Mouse (Mus musculus): Measurements from ENCODE around the gene Tsks. TPM values are rescaled to one million over a fixed set of nuclear protein-coding genes. Genes with fewer than 3 reads are reported as not detected.
A peak's percentile ranks its signal among the peaks of the same experiment; 100 is the strongest.

The Tsks gene
- polyA plus RNA-seq (2014; fragmentation: Nextera tagmentation; extraction: Ambion mirVana), result 0.09 and 0.14 TPM in 2 replicates

DNA sequence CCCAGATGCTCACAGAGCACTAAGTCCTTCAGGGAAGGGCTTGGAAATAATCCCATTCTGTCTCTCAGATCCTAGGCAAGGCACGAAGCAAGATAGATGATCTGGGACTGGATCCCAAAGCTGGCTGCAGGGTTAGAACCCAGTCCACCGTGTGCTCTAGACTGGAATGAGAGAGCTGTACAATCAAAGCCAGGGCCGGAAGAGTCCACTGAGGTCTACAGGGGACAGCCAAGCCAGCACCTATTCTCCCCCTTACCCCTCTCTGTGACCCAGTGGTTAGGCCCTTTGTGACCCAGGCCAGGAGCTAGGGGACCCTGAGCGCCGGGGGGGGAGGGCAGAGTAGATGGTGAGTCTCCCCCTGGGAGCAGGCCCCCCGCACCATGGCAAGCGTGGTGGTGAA, at the start of gene Tsks:
Gene Tsks (plus strand): TSS at position 301 of the 400 bp plus-strand sequence.
- Histone ChIP-seq H3K4me1 (replicated peaks; ENCODE audit: control insufficient read depth, insufficient read depth, low read length) (no peaks in the 10 kb centered on the region), H3K27me3 (ENCODE audit: control insufficient read depth, insufficient read depth, low read length) (no peaks in the 10 kb centered on the region), H3K9ac (ENCODE audit: low read depth, low read length) (no peak within 1 kb of the TSS), H3K9me3 (ENCODE audit: control insufficient read depth, low read length) (no peaks in the 10 kb centered on the region), H3K4me2 (replicated peaks; ENCODE audit: low read depth, low read length) (no peak within 1 kb of the TSS), H3K36me3 (ENCODE audit: control insufficient read depth, insufficient read depth, low read length) (no peaks in the 10 kb centered on the region), H3K27ac (ENCODE audit: low read depth, low read length) (no peak within 1 kb of the TSS), H3K4me3 (ENCODE audit: low read depth, low read length) (no peak within 1 kb of the TSS)
- no peak for DNase-seq (ENCODE audit: low spot score)
- no peak for ATAC-seq (ENCODE audit: low FRiP score)
- 85% methylated on average over 7 of the region's 7 CpGs for WGBS

DNA sequence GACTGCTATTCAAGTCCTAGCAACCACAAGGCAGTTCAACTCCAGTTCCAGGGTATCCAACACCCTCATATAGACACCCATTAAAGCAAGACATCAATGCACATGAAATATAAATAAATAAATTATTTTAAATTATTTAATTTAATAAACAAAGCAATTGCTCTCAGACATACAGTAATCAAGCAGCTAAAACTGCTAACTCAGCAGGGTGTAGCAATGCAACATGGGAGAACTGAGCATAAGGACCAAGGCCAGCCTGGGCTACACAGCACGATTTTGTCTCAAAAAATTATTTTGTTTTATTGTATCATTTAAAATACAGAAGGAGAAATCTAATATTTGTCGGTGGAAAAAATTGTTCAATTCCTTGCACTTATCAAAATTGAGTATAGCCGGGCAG, 48.8 kb upstream of the Tsks start:
- peaks cover 7% of the 10 kb centered on the region for H3K4me1 ChIP-seq (replicated peaks; ENCODE audit: control insufficient read depth, insufficient read depth, low read length)
- ATAC-seq (ENCODE audit: low FRiP score) (no peak), DNase-seq (ENCODE audit: low spot score) (no peak)
- H3K9me3 ChIP-seq (ENCODE audit: control insufficient read depth, low read length), result no peaks in the 10 kb centered on the region
- peaks cover 2% of the 10 kb centered on the region; the same call in 1 of the 2 replicates for H3K36me3 ChIP-seq (ENCODE audit: control insufficient read depth, insufficient read depth, low read length)
- WGBS, result 94% methylated on average over 3 of the region's 3 CpGs
- H3K9ac ChIP-seq (ENCODE audit: low read depth, low read length), result no peak overlapping the region
- H3K27ac ChIP-seq (ENCODE audit: low read depth, low read length), result no peak overlapping the region
- H3K4me3 ChIP-seq (ENCODE audit: low read depth, low read length), result no peak overlapping the region
- H3K27me3 ChIP-seq (ENCODE audit: control insufficient read depth, insufficient read depth, low read length), result no peaks in the 10 kb centered on the region
- H3K4me2 ChIP-seq (replicated peaks; ENCODE audit: low read depth, low read length), result no peak overlapping the region

GRCm38 (mm10) chr7:44895206-44895592, 47.8 kb upstream of the Tsks start:
- Histone ChIP-seq H3K27me3 (ENCODE audit: control insufficient read depth, insufficient read depth, low read length) (no peaks in the 10 kb centered on the region), H3K4me3 (ENCODE audit: low read depth, low read length) (peak overlapping the region; percentile 53; the same call in 1 of the 2 replicates), H3K27ac (ENCODE audit: low read depth, low read length) (peak overlapping the region; percentile 78), H3K36me3 (ENCODE audit: control insufficient read depth, insufficient read depth, low read length) (peaks cover 2% of the 10 kb centered on the region; the same call in 1 of the 2 replicates), H3K4me2 (replicated peaks; ENCODE audit: low read depth, low read length) (peak overlapping the region; percentile 78), H3K9me3 (ENCODE audit: control insufficient read depth, low read length) (no peaks in the 10 kb centered on the region), H3K9ac (ENCODE audit: low read depth, low read length) (no peak overlapping the region), H3K4me1 (replicated peaks; ENCODE audit: control insufficient read depth, insufficient read depth, low read length) (peaks cover 7% of the 10 kb centered on the region)
- WGBS, result 48% methylated on average over 7 of the region's 7 CpGs
- no peak for ATAC-seq (ENCODE audit: low FRiP score)
- no peak for DNase-seq (ENCODE audit: low spot score)

- Histone ChIP-seq H3K36me3 (ENCODE audit: control insufficient read depth, insufficient read depth, low read length) (no peaks in the 10 kb centered on the region; the same call in 1 of the 2 replicates), H3K9ac (ENCODE audit: low read depth, low read length) (peak within 1 kb of the TSS; percentile 79), H3K4me2 (replicated peaks; ENCODE audit: low read depth, low read length) (peak within 1 kb of the TSS; percentile 78), H3K27me3 (ENCODE audit: control insufficient read depth, insufficient read depth, low read length) (no peaks in the 10 kb centered on the region), H3K4me3 (ENCODE audit: low read depth, low read length) (peak within 1 kb of the TSS; percentile 53), H3K9me3 (ENCODE audit: control insufficient read depth, low read length) (no peaks in the 10 kb centered on the region), H3K27ac (ENCODE audit: low read depth, low read length) (peak within 1 kb of the TSS; percentile 78), H3K4me1 (replicated peaks; ENCODE audit: control insufficient read depth, insufficient read depth, low read length) (peaks cover 6% of the 10 kb centered on the region)
- WGBS, result 1% methylated on average over 34 of the region's 34 CpGs
- ATAC-seq (ENCODE audit: low FRiP score) (peak; percentile 74), DNase-seq (ENCODE audit: low spot score) (peak; percentile 91)
Measured at GRCm38 (mm10) chr7:44895593-44896434, 47.2 kb upstream of the Tsks start, which contains the start of gene Fuz. TSS of gene Fuz (plus strand) at chr7:44896079.

DNA sequence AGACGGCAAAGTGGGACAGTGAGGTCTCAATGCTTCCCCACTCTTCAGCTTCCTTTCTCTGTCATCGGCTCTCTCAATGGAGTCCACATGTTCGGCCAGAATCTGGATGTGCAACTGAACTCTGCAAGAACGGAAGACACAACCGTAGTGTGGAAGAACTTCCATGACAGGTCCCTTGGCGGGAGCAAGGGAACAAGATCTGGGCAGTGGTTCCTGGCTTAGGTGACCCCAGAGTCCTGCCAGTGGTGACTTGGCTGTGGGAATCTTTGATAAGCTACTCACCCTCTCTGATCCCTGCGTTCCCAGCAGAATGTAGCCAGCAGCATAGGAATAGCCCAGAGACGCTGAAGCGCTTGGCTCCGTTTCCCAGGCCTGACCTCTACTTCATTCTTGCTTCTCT, 46.5 kb upstream of the Tsks start:
- H3K4me2 ChIP-seq (replicated peaks; ENCODE audit: low read depth, low read length), result peak overlapping the region; percentile 78
- ATAC-seq (ENCODE audit: low FRiP score), result no peak
- no peaks in the 10 kb centered on the region for H3K36me3 ChIP-seq (ENCODE audit: control insufficient read depth, insufficient read depth, low read length)
- peak overlapping the region; percentile 78 for H3K27ac ChIP-seq (ENCODE audit: low read depth, low read length)
- peak overlapping the region; percentile 53 for H3K4me3 ChIP-seq (ENCODE audit: low read depth, low read length)
- H3K9me3 ChIP-seq (ENCODE audit: control insufficient read depth, low read length), result no peaks in the 10 kb centered on the region
- peak overlapping the region; percentile 79 for H3K9ac ChIP-seq (ENCODE audit: low read depth, low read length)
- WGBS, result 41% methylated on average over 10 of the region's 10 CpGs
- H3K27me3 ChIP-seq (ENCODE audit: control insufficient read depth, insufficient read depth, low read length), result no peaks in the 10 kb centered on the region
- DNase-seq (ENCODE audit: low spot score), result no peak
- peaks cover 6% of the 10 kb centered on the region for H3K4me1 ChIP-seq (replicated peaks; ENCODE audit: control insufficient read depth, insufficient read depth, low read length)

DNA sequence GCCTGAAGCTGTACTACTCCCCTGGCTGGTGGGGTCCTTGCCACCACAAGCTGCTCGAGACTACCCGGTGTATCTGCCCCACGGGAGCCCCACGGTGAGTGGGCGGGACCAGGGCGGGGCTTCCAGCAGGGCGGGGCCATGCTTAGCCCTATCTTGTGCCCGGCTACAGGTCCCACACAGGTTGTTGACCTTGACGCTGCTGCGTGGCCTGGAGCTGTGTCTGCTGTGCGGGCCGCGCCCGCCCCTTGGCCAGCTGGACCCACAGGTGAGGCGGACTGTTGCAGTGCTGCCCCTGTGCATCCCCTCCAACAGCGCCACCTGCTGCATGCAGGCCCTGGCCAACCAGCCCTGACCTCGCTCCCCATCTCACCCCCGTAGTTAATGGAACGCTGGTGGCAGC, 44.4 kb upstream of the Tsks start:
- no peaks in the 10 kb centered on the region for H3K9me3 ChIP-seq (ENCODE audit: control insufficient read depth, low read length)
- no peak for ATAC-seq (ENCODE audit: low FRiP score)
- H3K27ac ChIP-seq (ENCODE audit: low read depth, low read length), result no peak overlapping the region
- DNase-seq (ENCODE audit: low spot score), result no peak
- WGBS, result 35% methylated on average over 19 of the region's 19 CpGs
- no peak overlapping the region for H3K9ac ChIP-seq (ENCODE audit: low read depth, low read length)
- H3K27me3 ChIP-seq (ENCODE audit: control insufficient read depth, insufficient read depth, low read length), result no peaks in the 10 kb centered on the region
- H3K4me2 ChIP-seq (replicated peaks; ENCODE audit: low read depth, low read length), result no peak overlapping the region
- no peak overlapping the region for H3K4me3 ChIP-seq (ENCODE audit: low read depth, low read length)
- peaks cover 7% of the 10 kb centered on the region for H3K4me1 ChIP-seq (replicated peaks; ENCODE audit: control insufficient read depth, insufficient read depth, low read length)
- H3K36me3 ChIP-seq (ENCODE audit: control insufficient read depth, insufficient read depth, low read length), result peaks cover 6% of the 10 kb centered on the region; the same call in 1 of the 2 replicates

- Histone ChIP-seq H3K27me3 (ENCODE audit: control insufficient read depth, insufficient read depth, low read length) (no peaks in the 10 kb centered on the region), H3K9ac (ENCODE audit: low read depth, low read length) (no peak overlapping the region), H3K4me2 (replicated peaks; ENCODE audit: low read depth, low read length) (no peak overlapping the region), H3K4me1 (replicated peaks; ENCODE audit: control insufficient read depth, insufficient read depth, low read length) (peaks cover 7% of the 10 kb centered on the region), H3K36me3 (ENCODE audit: control insufficient read depth, insufficient read depth, low read length) (peaks cover 6% of the 10 kb centered on the region; the same call in 1 of the 2 replicates), H3K9me3 (ENCODE audit: control insufficient read depth, low read length) (no peaks in the 10 kb centered on the region), H3K4me3 (ENCODE audit: low read depth, low read length) (no peak overlapping the region), H3K27ac (ENCODE audit: low read depth, low read length) (no peak overlapping the region)
- WGBS, result 83% methylated on average over 11 of the region's 11 CpGs
- ATAC-seq (ENCODE audit: low FRiP score) (no peak), DNase-seq (ENCODE audit: low spot score) (no peak)
Measured at GRCm38 (mm10) chr7:44900632-44901031, 42.4 kb upstream of the Tsks start.

DNA sequence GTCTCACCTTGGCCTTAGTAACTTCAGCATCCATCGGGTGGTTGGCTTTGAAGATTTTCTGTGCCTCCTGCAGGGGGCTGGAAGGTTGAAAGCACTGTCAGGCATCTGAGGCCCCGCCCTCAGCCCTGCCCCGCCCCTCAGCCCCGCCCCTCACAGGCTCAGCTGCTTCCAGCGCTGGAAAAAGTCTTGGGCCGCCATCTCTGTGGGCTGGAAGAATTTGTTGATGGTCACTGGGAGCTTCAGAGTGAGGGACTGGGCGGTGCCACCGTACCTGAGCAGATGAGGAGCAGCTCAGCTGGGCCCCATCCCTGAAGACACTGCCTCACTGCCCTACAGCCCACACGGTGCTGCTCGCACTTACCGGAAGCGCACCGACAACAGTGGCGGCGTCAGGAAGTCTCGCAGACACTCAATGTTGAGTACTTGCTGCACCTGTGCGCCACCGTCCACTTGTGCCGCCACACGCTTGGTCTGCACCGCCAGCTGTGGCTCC, 41.7 kb upstream of the Tsks start:
- Histone ChIP-seq H3K9me3 (ENCODE audit: control insufficient read depth, low read length) (no peaks in the 10 kb centered on the region), H3K4me1 (replicated peaks; ENCODE audit: control insufficient read depth, insufficient read depth, low read length) (peaks cover 7% of the 10 kb centered on the region), H3K9ac (ENCODE audit: low read depth, low read length) (no peak overlapping the region; the same call in 1 of the 2 replicates), H3K27ac (ENCODE audit: low read depth, low read length) (0 out of 2 replicates have a peak overlapping the region, but pooled peaks have one; percentile 39), H3K4me3 (ENCODE audit: low read depth, low read length) (0 out of 2 replicates have a peak overlapping the region, but pooled peaks have one; percentile 14), H3K27me3 (ENCODE audit: control insufficient read depth, insufficient read depth, low read length) (no peaks in the 10 kb centered on the region), H3K36me3 (ENCODE audit: control insufficient read depth, insufficient read depth, low read length) (peaks cover 6% of the 10 kb centered on the region; the same call in 1 of the 2 replicates), H3K4me2 (replicated peaks; ENCODE audit: low read depth, low read length) (peak overlapping the region; percentile 29)
- 20% methylated on average over 21 of the region's 21 CpGs for WGBS
- ATAC-seq (ENCODE audit: low FRiP score), result peak; percentile 33; the same call in 1 of the 2 replicates
- peak; percentile 74 for DNase-seq (ENCODE audit: low spot score)

All from hindbrain, embryonic 11.5 days (tissue).